Mouse (Mus musculus) neutrophil, adult 83 days (primary cell): Measurements from ENCODE around the gene Scgb2b24. TPM values are rescaled to one million over a fixed set of nuclear protein-coding genes. Genes with fewer than 3 reads are reported as not detected.

ENCODE experiments used
- total RNA-seq, 2 experiments: library from RNA; stranded (reverse); gene quantifications; one replicate each; pipeline ENCODE4 v1.2.4; 2023

The Scgb2b24 gene
- not detected for total RNA-seq

DNA sequence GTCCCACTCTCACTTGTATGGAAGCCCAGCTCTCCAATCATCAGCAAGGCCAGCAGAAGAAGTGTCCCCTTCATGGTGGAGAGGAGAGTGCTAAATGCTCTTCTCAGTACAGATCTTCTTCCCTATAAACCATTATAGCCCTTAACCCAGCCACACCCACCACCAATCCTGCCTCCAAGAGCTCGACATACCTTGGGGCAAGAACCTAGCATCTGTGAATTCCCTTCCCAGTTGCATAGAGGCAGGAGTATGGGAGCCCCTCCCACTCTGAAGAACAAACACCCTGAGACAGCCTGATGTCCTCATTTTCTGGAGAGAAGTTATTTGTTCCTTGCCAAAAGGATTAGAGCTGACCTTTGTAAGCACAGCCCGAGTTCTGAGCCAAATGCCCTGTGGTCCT, at the start of gene Scgb2b24:
Gene Scgb2b24, minus strand, starts transcription at position 101 of the 400 bp plus-strand sequence.

GRCm38 (mm10) chr7:33743499-33743898, 4.4 kb upstream of the Scgb2b24 start, which contains the start of gene Scgb1b24:
Gene Scgb1b24, plus strand, starts transcription at chr7:33743799.

Other genes with a start within 250 kb of the Scgb2b24 start
- gene Scgb2b21, start 218.9 kb downstream of the Scgb2b24 start, total RNA-seq: not detected
- gene Scgb1b24, start 4.5 kb upstream of the Scgb2b24 start, total RNA-seq: not detected
- not detected for gene Scgb2b26, start 205.7 kb upstream of the Scgb2b24 start, total RNA-seq